Mouse (Mus musculus) cerebellum, adult 2 months (tissue): ENCODE measurements around the gene Dand5.

Source experiments
- CTCF ChIP-seq: fragments of 200-500 bp; IDR thresholded peaks from 2 replicates; pipeline ENCODE4 v1.5.1; 2011; ENCODE audit warnings: low read depth, mild to moderate bottlenecking, control low read depth, low read length, moderate library complexity, borderline replicate concordance; ENCODE audit not compliant: insufficient read depth
- POLR2A ChIP-seq: fragments of 200-500 bp; IDR thresholded peaks from 2 replicates; pipeline ENCODE4 v1.6.1; 2011; ENCODE audit warnings: low read length, control low read depth, borderline replicate concordance; ENCODE audit not compliant: insufficient read depth

GRCm38 (mm10) chr8:84814240-84814554, 8.4 kb downstream of the Dand5 start:
- TF ChIP-seq CTCF (no peak), POLR2A (no peak)
